Mouse (Mus musculus) ES-Bruce4 (cell line): ENCODE measurements around the gene Spi1.

Source experiments
- CTCF ChIP-seq: IDR thresholded peaks from one replicate; pipeline ENCODE4 v1.8.1; 2011; ENCODE audit warnings: low read depth, low read length
- EP300 ChIP-seq: IDR thresholded peaks from 2 replicates; pipeline ENCODE4 v1.6.1; 2011; ENCODE audit warnings: low read depth, low read length; ENCODE audit not compliant: insufficient read depth
- POLR2A ChIP-seq: IDR thresholded peaks from one replicate; pipeline ENCODE4 v1.8.1; 2011; ENCODE audit warnings: low read length; ENCODE audit not compliant: insufficient read depth

DNA sequence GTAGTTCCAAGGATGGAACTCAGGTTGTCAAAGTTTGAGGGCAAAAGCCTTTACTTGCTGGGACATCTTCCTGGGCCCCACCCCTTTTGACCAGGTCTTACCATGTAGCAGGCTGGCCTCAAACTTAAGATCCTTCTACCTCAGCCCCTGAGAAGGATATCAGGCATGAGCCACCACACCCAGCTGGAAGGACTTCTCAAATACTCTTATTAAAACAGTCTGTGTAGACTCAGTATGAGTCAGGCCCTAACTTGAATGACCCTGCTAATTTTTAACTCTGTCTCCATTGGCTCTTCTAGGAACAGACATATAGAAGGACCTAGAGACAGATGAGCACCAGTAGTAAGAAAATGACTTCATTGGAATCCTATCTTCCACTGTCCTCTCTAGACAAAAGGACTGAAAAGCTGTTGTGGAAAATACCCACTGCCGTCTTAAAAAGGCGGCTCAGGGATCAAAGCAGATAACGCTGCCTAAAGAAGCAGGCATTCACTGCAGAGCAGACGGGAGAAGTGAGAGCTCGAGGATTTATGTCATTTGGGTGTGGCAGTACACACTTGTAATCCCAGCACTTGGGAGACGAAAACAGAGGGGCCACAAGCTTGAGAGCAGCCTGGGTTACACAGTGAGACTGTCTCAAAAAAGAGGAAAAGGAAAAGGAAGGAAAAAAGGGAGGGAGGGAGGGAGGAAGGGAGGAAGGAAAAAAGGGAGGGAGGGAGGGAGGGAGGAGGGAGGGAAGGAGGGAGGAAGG lies 75.0 kb downstream of the Spi1 start:
- TF ChIP-seq CTCF = no peak
- no peak for TF ChIP-seq EP300
- no peak for TF ChIP-seq POLR2A
